Mouse (Mus musculus) testis, adult 2 months (tissue): ENCODE data around the gene Ppp1r35.

ENCODE experiments used
- CTCF ChIP-seq: fragments of 200-500 bp; IDR thresholded peaks from 2 replicates; pipeline ENCODE4 v1.5.1; 2012; ENCODE audit warnings: low read depth, mild to moderate bottlenecking, inconsistent platforms, low read length, moderate library complexity; ENCODE audit not compliant: control insufficient read depth, insufficient read depth, insufficient replicate concordance
- POLR2A ChIP-seq: fragments of 200-500 bp; IDR thresholded peaks from 2 replicates; pipeline ENCODE4 v1.6.1; 2012; ENCODE audit warnings: low read depth, mild to moderate bottlenecking, inconsistent platforms, low read length, moderate library complexity; ENCODE audit not compliant: control insufficient read depth

DNA sequence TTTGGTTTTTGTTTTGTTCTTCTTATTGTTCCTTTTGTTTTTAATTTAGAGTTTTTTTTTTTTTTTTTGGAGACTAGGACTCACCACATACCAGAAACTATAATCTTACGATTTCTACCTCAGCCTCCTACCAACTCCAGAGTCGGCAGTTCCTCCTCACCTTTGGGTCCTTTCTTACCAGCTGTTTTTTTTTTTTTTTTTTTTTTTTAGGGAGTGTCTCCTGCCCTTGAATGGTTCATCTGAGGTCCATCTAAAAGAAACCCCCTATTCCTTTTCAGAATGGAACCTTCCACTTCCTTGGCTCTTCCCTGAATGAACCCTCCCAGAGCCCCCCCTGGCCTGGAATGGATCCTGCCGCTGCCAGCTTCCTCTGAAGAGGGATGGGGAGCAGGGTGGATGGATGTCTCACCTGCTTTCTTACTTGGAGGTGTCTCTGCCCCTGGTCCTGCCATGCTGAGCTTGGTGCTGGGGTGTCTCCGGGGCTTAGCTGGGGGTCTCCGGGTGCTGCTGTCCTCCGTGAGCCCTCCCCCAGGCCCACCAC lies 41.2 kb upstream of the Ppp1r35 start:
- TF ChIP-seq CTCF, result no peak
- TF ChIP-seq POLR2A, result no peak
